Comparison of ENCODE assay signal across 8 mouse cellular contexts in genomic region chr5:133487806-133488290, GRCm38 (mm10).
A peak's percentile ranks its signal among the peaks of the same experiment; 100 is the strongest.
DNase-seq lines count a peak whose midpoint lies in the region.

No protein-coding gene starts in this region.

- intact Hi-C loops in left cerebral cortex, postnatal 25 days (cut with DNase I), result loop anchor here (10.0 kb wide), 1 partner anchor 313 kb away; no protein-coding TSS in a partner anchor

- peak; percentile 44 to 66 for DNase-seq in adrenal gland, adult 18-20 months (ENCODE audit: low spot score in 2 of 2)
- DNase-seq in adrenal gland, postnatal 4 days (ENCODE audit: low spot score in 2 of 2), result peak; percentile 33 to 61
- DNase-seq in gastrocnemius, adult 18-20 months (ENCODE audit: low spot score), result peak; percentile 89
- DNase-seq in heart, postnatal 4 days, result peak; percentile 89
- peak; percentile 43 to 88 for DNase-seq in left cerebral cortex, postnatal 25 days (ENCODE audit: low spot score in 2 of 2)
- DNase-seq in right cerebral cortex, postnatal 25 days, result peak; percentile 64
- DNase-seq in thymus, postnatal 25 days, result no peak
- no peak for DNase-seq in spleen, adult 18-20 months

Comparison
In these comparisons a context has a peak if more than half of its experiments do, and no peak if none do; other contexts are left out.
1. DNase-seq: peak in adrenal gland, adult 18-20 months (2 of 2), adrenal gland, postnatal 4 days (2 of 2), gastrocnemius, adult 18-20 months (single experiment), heart, postnatal 4 days (single experiment), left cerebral cortex, postnatal 25 days (2 of 2) and right cerebral cortex, postnatal 25 days (single experiment); none in thymus, postnatal 25 days (single experiment) and spleen, adult 18-20 months (0 of 2).